Mouse (Mus musculus): Measurements from ENCODE around the gene Mars.

- TF ChIP-seq CTCF (IDR thresholded peaks at IDR 0.05; ENCODE audit: extremely low read depth, insufficient read length, insufficient replicate concordance, low read depth, low read length) (no peak), POLR2A (IDR thresholded peaks at IDR 0.05; ENCODE audit: low read depth, low read length) (no peak)
Measured at GRCm38 (mm10) chr10:127340577-127341359, 29.2 kb upstream of the Mars start.

All from small intestine, adult 2 months (tissue).